Mouse (Mus musculus) thymus, adult 2 months (tissue): ENCODE results near the gene Ctdsp1.

Experiments used
- CTCF ChIP-seq: fragments of 200-500 bp; IDR thresholded peaks from 2 replicates; pipeline ENCODE4 v1.5.1; 2012; ENCODE audit warnings: mild to moderate bottlenecking, control low read depth, low read length, moderate library complexity, borderline replicate concordance; ENCODE audit not compliant: control insufficient read depth, poor library complexity, insufficient read depth; ENCODE audit errors: extremely low read depth
- POLR2A ChIP-seq: fragments of 200-500 bp; IDR thresholded peaks from 2 replicates; pipeline ENCODE4 v1.6.1; 2012; ENCODE audit warnings: mild to moderate bottlenecking, low read length, control low read depth, moderate library complexity; ENCODE audit not compliant: control insufficient read depth, poor library complexity, insufficient read depth; ENCODE audit errors: extremely low read depth

- TF ChIP-seq CTCF (no peak), POLR2A (no peak)
Observed at GRCm38 (mm10) chr1:74412711-74413110, 21.4 kb downstream of the Ctdsp1 start.
